Mouse (Mus musculus) intestine, embryonic 16.5 days (tissue): ENCODE measurements around the gene 4930402F06Rik. TPM values are rescaled to one million over a fixed set of nuclear protein-coding genes. Genes with fewer than 3 reads are reported as not detected.

Source experiments
- ATAC-seq: fragments of 200-750 bp; cut with Nextera tagmentation; 2 replicates; pipeline ENCODE4 v1.8.0; 2017; ENCODE audit warnings: moderate TSS enrichment, moderate library complexity
- H3K27ac ChIP-seq: fragments of 300-500 bp; sonication (generic); 2 replicates; pipeline ENCODE4 v1.5.1; 2014; ENCODE audit warnings: mild to moderate bottlenecking, low read length
- H3K27me3 ChIP-seq: fragments of 300-500 bp; sonication (generic); replicated peaks from 2 replicates; pipeline ENCODE4 v1.6.1; 2014; ENCODE audit warnings: low read length, control low read depth, mixed read lengths; ENCODE audit not compliant: control insufficient read depth, insufficient read depth
- H3K36me3 ChIP-seq: fragments of 300-500 bp; sonication (generic); 2 replicates; pipeline ENCODE4 v1.6.1; 2014; ENCODE audit warnings: low read length, control low read depth; ENCODE audit not compliant: control insufficient read depth, insufficient read depth
- H3K4me1 ChIP-seq: fragments of 300-500 bp; sonication (generic); 2 replicates; pipeline ENCODE4 v1.6.1; 2014; ENCODE audit warnings: low read length, control low read depth, mixed read lengths; ENCODE audit not compliant: control insufficient read depth, insufficient read depth
- H3K4me2 ChIP-seq: fragments of 300-500 bp; sonication (generic); 2 replicates; pipeline ENCODE4 v1.6.1; 2014; ENCODE audit warnings: low read depth, low read length, control low read depth
- H3K4me3 ChIP-seq: fragments of 300-500 bp; sonication (generic); 2 replicates; pipeline ENCODE4 v1.5.1; 2014; ENCODE audit warnings: mild to moderate bottlenecking, low read length
- H3K9ac ChIP-seq: fragments of 300-500 bp; sonication (generic); 2 replicates; pipeline ENCODE4 v1.6.1; 2014; ENCODE audit warnings: low read depth, low read length
- H3K9me3 ChIP-seq: fragments of 300-500 bp; sonication (generic); 2 replicates; pipeline ENCODE4 v1.6.1; 2016; ENCODE audit warnings: low read length, control low read depth; ENCODE audit not compliant: control insufficient read depth
- WGBS: fragments of 180-500 bp; shearing (Covaris S2); extraction: QIAGEN DNeasy Blood & Tissue Kit; methylation state at CpG from one replicate; pipeline ENCODE4 v1.1.7; 2014; 5-methylcytosine and 5-hydroxymethylcytosine counted together
- polyA plus RNA-seq: library from polyadenylated mRNA; unstranded; fragments of >200 nt; fragmentation: Nextera tagmentation; extraction: Ambion mirVana; gene quantifications from 2 replicates; pipeline ENCODE4 v1.2.1, GENCODE M21; 2015

4930402F06Rik gene
- polyA plus RNA-seq, 1 experiment from 2014 or later = not detected

DNA sequence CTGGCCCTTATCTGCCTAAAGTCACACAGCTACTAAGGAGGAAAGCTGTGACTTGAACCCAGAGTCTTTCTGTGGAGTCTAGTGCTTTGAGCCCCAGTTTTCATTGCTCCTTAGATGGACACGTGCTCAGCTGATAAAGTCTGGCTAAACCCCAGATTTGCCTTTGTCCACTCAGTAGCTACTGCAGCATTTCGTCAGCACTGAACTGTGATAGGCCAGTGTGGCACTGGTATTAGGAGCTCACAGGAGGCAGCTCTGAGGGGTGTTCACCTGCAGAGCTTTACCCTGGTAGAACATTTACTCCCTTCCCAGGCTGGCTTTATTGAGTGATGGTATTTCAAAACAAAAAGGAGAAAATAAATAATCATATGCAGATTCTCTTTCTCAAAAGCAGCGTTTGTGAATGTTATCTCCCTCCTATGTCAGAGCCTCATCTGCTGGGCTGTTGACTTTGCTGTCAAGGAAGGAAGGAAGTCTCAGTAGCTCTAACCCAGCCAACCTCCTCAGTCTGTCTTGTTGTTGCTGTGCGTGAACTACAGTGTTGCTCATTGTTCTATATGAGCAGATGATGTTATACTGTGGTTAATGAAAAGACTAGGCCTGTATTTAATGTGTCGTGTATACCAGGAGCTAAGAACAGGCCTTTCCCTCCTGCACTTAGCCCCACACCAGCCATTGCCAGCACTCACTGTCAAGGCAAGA lies 11.6 kb upstream of the 4930402F06Rik start:
- WGBS = 64% methylated on average over 5 of the region's 5 CpGs
- Histone ChIP-seq H3K27ac (no peak overlapping the region), H3K4me1 (no peaks in the 10 kb centered on the region), H3K9me3 (no peaks in the 10 kb centered on the region), H3K36me3 (no peaks in the 10 kb centered on the region), H3K9ac (no peak overlapping the region), H3K27me3 (no peaks in the 10 kb centered on the region), H3K4me3 (no peak overlapping the region), H3K4me2 (no peak overlapping the region)
- no peak for ATAC-seq

- Histone ChIP-seq H3K27me3 (no peaks in the 10 kb centered on the region), H3K9ac (no peak overlapping the region), H3K27ac (no peak overlapping the region), H3K4me2 (no peak overlapping the region), H3K4me1 (no peaks in the 10 kb centered on the region), H3K36me3 (no peaks in the 10 kb centered on the region), H3K4me3 (no peak overlapping the region), H3K9me3 (no peaks in the 10 kb centered on the region)
- 56% methylated on average over 7 of the region's 7 CpGs for WGBS
- 0 out of 2 replicates have a peak, but pooled peaks have one; percentile 23 for ATAC-seq
These were observed 10.9 kb upstream of the 4930402F06Rik start for GRCm38 (mm10) chr2:35407878-35408277.

- ATAC-seq = no peak
These were observed 10.3 kb upstream of the 4930402F06Rik start for GRCm38 (mm10) chr2:35407266-35407665.

DNA sequence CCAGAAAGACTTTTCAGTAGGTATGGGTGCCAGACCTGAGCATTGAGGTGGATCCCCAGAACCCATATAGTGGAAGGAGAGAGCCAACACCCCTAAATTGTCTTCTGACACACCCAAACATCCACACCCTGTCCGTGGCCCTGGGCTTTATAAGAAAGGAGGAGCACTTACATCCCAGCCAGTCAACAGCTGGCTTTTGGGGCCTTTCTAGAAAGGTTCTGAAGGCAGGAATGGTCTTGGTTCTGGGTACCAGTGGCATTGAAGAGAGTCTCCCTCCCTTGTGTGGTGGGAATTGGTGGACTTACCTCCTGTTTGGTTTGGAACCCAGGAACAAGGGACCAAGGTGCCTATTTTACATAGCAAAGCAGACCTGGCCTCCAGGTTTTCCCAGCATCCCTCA lies 9.6 kb upstream of the 4930402F06Rik start:
- Histone ChIP-seq H3K9me3 (no peaks in the 10 kb centered on the region), H3K4me1 (no peaks in the 10 kb centered on the region), H3K4me2 (no peak overlapping the region), H3K27ac (no peak overlapping the region), H3K9ac (no peak overlapping the region), H3K27me3 (no peaks in the 10 kb centered on the region), H3K36me3 (no peaks in the 10 kb centered on the region), H3K4me3 (no peak overlapping the region)
- ATAC-seq = no peak
- 67% methylated on average over 1 of the region's 1 CpGs for WGBS

More at GRCm38 (mm10) chr2:35407266-35407665, 10.3 kb upstream of the 4930402F06Rik start:
- Histone ChIP-seq H3K4me1 (no peaks in the 10 kb centered on the region), H3K9me3 (no peaks in the 10 kb centered on the region), H3K36me3 (no peaks in the 10 kb centered on the region), H3K4me2 (no peak overlapping the region), H3K4me3 (no peak overlapping the region), H3K27ac (no peak overlapping the region), H3K9ac (no peak overlapping the region), H3K27me3 (no peaks in the 10 kb centered on the region)
- WGBS = 59% methylated on average over 6 of the region's 6 CpGs

GRCm38 (mm10) chr2:35402391-35402790 lies 5.4 kb upstream of the 4930402F06Rik start:
- no peak for ATAC-seq
- Histone ChIP-seq H3K36me3 (no peaks in the 10 kb centered on the region), H3K4me3 (no peak overlapping the region), H3K9ac (no peak overlapping the region), H3K27ac (no peak overlapping the region), H3K4me1 (no peaks in the 10 kb centered on the region), H3K27me3 (no peaks in the 10 kb centered on the region), H3K9me3 (no peaks in the 10 kb centered on the region), H3K4me2 (no peak overlapping the region)
- WGBS = 88% methylated on average over 16 of the region's 16 CpGs

GRCm38 (mm10) chr2:35400739-35401138 lies 3.8 kb upstream of the 4930402F06Rik start:
- Histone ChIP-seq H3K36me3 (no peaks in the 10 kb centered on the region), H3K9me3 (no peaks in the 10 kb centered on the region), H3K9ac (no peak overlapping the region), H3K4me2 (no peak overlapping the region), H3K27ac (no peak overlapping the region), H3K4me3 (no peak overlapping the region), H3K27me3 (no peaks in the 10 kb centered on the region), H3K4me1 (no peaks in the 10 kb centered on the region)
- no peak for ATAC-seq
- 84% methylated on average over 7 of the region's 7 CpGs for WGBS

- Histone ChIP-seq H3K27me3 (no peaks in the 10 kb centered on the region), H3K27ac (no peak overlapping the region), H3K9ac (no peak overlapping the region), H3K36me3 (no peaks in the 10 kb centered on the region), H3K4me2 (no peak overlapping the region), H3K9me3 (no peaks in the 10 kb centered on the region), H3K4me3 (no peak overlapping the region), H3K4me1 (no peaks in the 10 kb centered on the region)
- WGBS = 82% methylated on average over 6 of the region's 6 CpGs
- ATAC-seq = no peak
These were observed 1.3 kb upstream of the 4930402F06Rik start for GRCm38 (mm10) chr2:35398184-35398828.

DNA sequence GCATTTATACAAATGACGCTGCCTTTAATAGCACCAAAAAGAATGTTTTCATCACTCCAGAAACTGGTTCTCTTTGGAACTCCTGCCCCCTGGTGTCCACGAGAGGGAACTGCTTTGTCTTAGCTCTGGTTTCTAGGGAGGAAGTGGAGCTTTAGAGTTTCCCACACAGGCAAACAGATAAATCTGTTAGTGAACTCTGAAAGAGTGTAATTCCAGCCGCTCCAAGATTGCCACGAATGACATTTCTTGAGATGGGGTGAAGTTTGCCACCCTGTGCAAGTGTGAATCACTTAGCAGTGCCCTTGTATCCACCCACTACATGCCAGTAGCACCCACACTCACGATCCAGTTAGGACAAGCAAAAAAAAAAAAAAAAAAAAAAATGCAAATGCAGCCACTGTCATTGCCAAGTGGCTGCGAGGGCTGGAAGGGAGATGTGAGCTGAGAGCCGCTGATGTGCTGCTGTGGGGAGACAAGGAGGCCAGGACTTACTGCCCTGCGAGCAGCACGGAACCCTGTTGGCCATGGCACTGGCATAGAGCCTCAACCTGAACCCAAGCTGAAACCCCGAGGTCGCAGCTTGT lies 707 bp upstream of the 4930402F06Rik start:
- H3K4me1 ChIP-seq = no peaks in the 10 kb centered on the region
- 0 out of 2 replicates have a peak, but pooled peaks have one; percentile 9 for ATAC-seq
- H3K9ac ChIP-seq = no peak overlapping the region
- H3K27me3 ChIP-seq = no peaks in the 10 kb centered on the region
- H3K36me3 ChIP-seq = no peaks in the 10 kb centered on the region
- H3K4me3 ChIP-seq = no peak overlapping the region
- no peak overlapping the region for H3K4me2 ChIP-seq
- no peak overlapping the region for H3K27ac ChIP-seq
- H3K9me3 ChIP-seq = no peaks in the 10 kb centered on the region
- WGBS = 42% methylated on average over 11 of the region's 11 CpGs

GRCm38 (mm10) chr2:35385441-35385871 lies 11.5 kb downstream of the 4930402F06Rik start:
- Histone ChIP-seq H3K9ac (no peak overlapping the region), H3K9me3 (0 out of 2 replicates have a peak, but pooled peaks cover 5% of the 10 kb centered on the region), H3K4me2 (no peak overlapping the region), H3K36me3 (no peaks in the 10 kb centered on the region), H3K27me3 (no peaks in the 10 kb centered on the region), H3K4me1 (no peaks in the 10 kb centered on the region), H3K4me3 (no peak overlapping the region), H3K27ac (no peak overlapping the region)
- 67% methylated on average over 9 of the region's 9 CpGs for WGBS
- no peak for ATAC-seq
